22 mouse cellular contexts compared by ENCODE assay signal in the genomic region with DNA sequence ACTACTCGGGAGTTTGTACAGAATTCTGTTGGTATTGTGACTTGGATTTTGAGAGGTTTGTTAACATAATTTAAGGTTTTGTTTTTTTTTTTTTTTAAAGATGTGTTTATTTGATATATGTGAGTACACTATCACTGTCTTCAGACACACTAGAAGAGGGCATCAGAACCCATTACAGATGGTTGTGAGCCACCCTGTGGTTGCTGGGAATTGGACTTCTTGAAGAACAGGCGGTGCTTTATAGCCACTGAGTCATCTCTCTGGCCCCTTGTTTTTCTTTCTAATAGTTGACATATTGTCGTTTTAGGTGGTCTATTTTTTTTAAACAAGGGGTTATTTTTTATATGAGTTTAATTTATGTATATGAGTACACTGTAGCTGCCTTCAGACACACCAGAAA. TPM values are rescaled to one million over a fixed set of nuclear protein-coding genes. Genes with fewer than 3 reads are reported as not detected.
DNase-seq lines count a peak whose midpoint lies in the region; ATAC-seq and TF ChIP-seq lines count a peak whose summit lies in the region.
"Had no signal": no experiment of that assay in that cellular context is flagged by ENCODE, and none has a peak within 500 bp of the region (broad histone marks: within the 10 kb centered on the region; RNA-seq: fewer than 3 reads in every experiment).

No protein-coding gene starts in this region.

- no peak overlapping the region for H3K4me3 ChIP-seq in MEL (ENCODE audit: control insufficient read depth in 1 of 2, insufficient read depth in 1 of 2, low read depth in 2 of 2, low read length in 2 of 2)
- H3K4me3 ChIP-seq in midbrain, embryonic 16.5 days (ENCODE audit: low read depth, low read length): no peak overlapping the region
- H3K4me3 ChIP-seq: forebrain, embryonic 10.5 days; forebrain, embryonic 13.5 days; hindbrain, embryonic 12.5 days; hindbrain, embryonic 15.5 days; kidney, embryonic 15.5 days had no signal

- TF ChIP-seq CTCF in MEL (IDR thresholded peaks at IDR 0.05 in 2 of 3, conservative IDR thresholded peaks at IDR 0.05 in 1 of 3; ENCODE audit: control insufficient read depth in 1 of 3, insufficient read depth in 1 of 3, low read depth in 2 of 3, low read length in 3 of 3, poor library complexity in 1 of 3, severe bottlenecking in 1 of 3): no peak

- 89% methylated on average over 3 of the region's 3 CpGs for WGBS in midbrain, embryonic 16.5 days

- peaks cover 3 to 80% of the 10 kb centered on the region in 2 experiments; a peak in 3 of 4 replicates for H3K36me3 ChIP-seq in MEL (ENCODE audit: control insufficient read depth in 1 of 2, insufficient read depth in 2 of 2, low read length in 2 of 2)
- no peaks in the 10 kb centered on the region for H3K36me3 ChIP-seq in midbrain, embryonic 16.5 days (ENCODE audit: control insufficient read depth, insufficient read depth, low read length)
- H3K36me3 ChIP-seq: hindbrain, embryonic 12.5 days; hindbrain, embryonic 15.5 days; kidney, embryonic 15.5 days had no signal

- H3K79me2 ChIP-seq in MEL (ENCODE audit: control insufficient read depth, insufficient read depth, low read length, poor library complexity): peaks cover 78% of the 10 kb centered on the region

- DNase-seq in cerebellum, adult 18-20 months: peak; percentile 27 to 50
- DNase-seq in MEL (ENCODE audit: low read depth, low spot score): no peak
- DNase-seq in cerebellum, adult 9-10 months: peak; percentile 53
- peak; percentile 32 to 56 for DNase-seq in cerebellum, postnatal 25 days
- DNase-seq in B cell, adult 2 months: no peak
- DNase-seq in adrenal gland, adult 2 months: no peak
- DNase-seq: adrenal gland, postnatal 14 days; embryo, embryonic 11 days; gastrocnemius, postnatal 10 days; gastrocnemius, postnatal 36 days; kidney, adult 11 months; kidney, adult 8-10 months had no signal

- no peak overlapping the region for H3K4me2 ChIP-seq in midbrain, embryonic 16.5 days (ENCODE audit: low read length)
- H3K4me2 ChIP-seq: forebrain, embryonic 13.5 days; heart, embryonic 11.5 days; hindbrain, embryonic 12.5 days; hindbrain, embryonic 15.5 days; kidney, embryonic 15.5 days had no signal

- ATAC-seq in cerebellum, adult (ENCODE audit: insufficient number of reproducible peaks, low FRiP score, low TSS enrichment): no peak
- ATAC-seq in midbrain, embryonic 16.5 days: no peak
- ATAC-seq: forebrain, embryonic 13.5 days; forebrain, embryonic 16.5 days; Patski had no signal

- no peak for TF ChIP-seq RAD21 in MEL (IDR thresholded peaks at IDR 0.05; ENCODE audit: low read depth, low read length)

- H3K9ac ChIP-seq in MEL (ENCODE audit: control insufficient read depth, low read depth, low read length, poor library complexity, severe bottlenecking): no peak overlapping the region
- H3K9ac ChIP-seq in midbrain, embryonic 16.5 days (ENCODE audit: low read depth, low read length): no peak overlapping the region
- H3K9ac ChIP-seq: forebrain, embryonic 13.5 days; hindbrain, embryonic 12.5 days; hindbrain, embryonic 15.5 days; kidney, embryonic 15.5 days had no signal

- H3K9me3 ChIP-seq in MEL (replicated peaks; ENCODE audit: insufficient read depth, low read length): no peaks in the 10 kb centered on the region
- H3K9me3 ChIP-seq in midbrain, embryonic 16.5 days (replicated peaks; ENCODE audit: control insufficient read depth, low read length, poor library complexity, severe bottlenecking): no peaks in the 10 kb centered on the region
- H3K9me3 ChIP-seq: forebrain, embryonic 10.5 days; forebrain, embryonic 13.5 days; hindbrain, embryonic 12.5 days; hindbrain, embryonic 15.5 days; kidney, embryonic 15.5 days had no signal

- TF ChIP-seq EP300 in MEL (IDR thresholded peaks at IDR 0.05; ENCODE audit: low read depth in 1 of 2, low read length in 2 of 2): no peak

- H3K4me1 ChIP-seq in MEL (ENCODE audit: control insufficient read depth in 1 of 2, insufficient read depth in 2 of 2, low read length in 2 of 2): peaks cover 24 to 51% of the 10 kb centered on the region in 2 experiments
- H3K4me1 ChIP-seq in midbrain, embryonic 16.5 days (ENCODE audit: control insufficient read depth, insufficient read depth, low read length): peaks cover 36% of the 10 kb centered on the region

- H3K27me3 ChIP-seq in MEL (ENCODE audit: control insufficient read depth in 1 of 2, insufficient read depth in 2 of 2, low read length in 2 of 2): no peaks in the 10 kb centered on the region
- no peaks in the 10 kb centered on the region for H3K27me3 ChIP-seq in midbrain, embryonic 16.5 days (ENCODE audit: control insufficient read depth, insufficient read depth, low read depth, low read length)
- H3K27me3 ChIP-seq: forebrain, embryonic 13.5 days; hindbrain, embryonic 12.5 days; hindbrain, embryonic 15.5 days; kidney, embryonic 15.5 days; Patski had no signal

- no peak overlapping the region for H3K27ac ChIP-seq in MEL (ENCODE audit: control insufficient read depth, low read depth, low read length)
- H3K27ac ChIP-seq in midbrain, embryonic 16.5 days (ENCODE audit: low read length): no peak overlapping the region
- H3K27ac ChIP-seq: forebrain, embryonic 10.5 days; forebrain, embryonic 13.5 days; hindbrain, embryonic 12.5 days; hindbrain, embryonic 15.5 days; kidney, embryonic 15.5 days had no signal

- TF ChIP-seq POLR2A in MEL (IDR thresholded peaks at IDR 0.05; ENCODE audit: control insufficient read depth in 1 of 2, insufficient read depth in 1 of 2, low read depth in 1 of 2, low read length in 2 of 2, poor library complexity in 1 of 2): no peak

TF ChIP-seq in MEL, 35 proteins besides CTCF, POLR2A, EP300 and RAD21:
- TF ChIP-seq ZC3H11A (IDR thresholded peaks at IDR 0.05; ENCODE audit: low read depth, low read length): no peak
- 0 out of 2 replicates have a peak, but pooled peaks have one; percentile 4 for TF ChIP-seq ZNF384 (IDR thresholded peaks at IDR 0.05; ENCODE audit: low read depth, low read length)

RNA-seq across cellular contexts. Expression of a gene that starts 5.3 kb away (rescaled TPM):
- total RNA-seq in MEL (2012; rRNA removed): 14.6 and 21.8 TPM in 2 replicates
- 10 to 100 TPM in 1 of 2 experiments, not detected in 1; 60.3 TPM for polyA plus RNA-seq in MEL (2012; ENCODE audit: insufficient read depth in 1 of 2, insufficient read length in 2 of 2, low read depth in 1 of 2, low replicate concordance in 2 of 2, missing spikeins in 1 of 2)
- polyA plus RNA-seq in midbrain, embryonic 16.5 days (2015; fragmentation: Nextera tagmentation; extraction: Ambion mirVana): 14.1 and 17.5 TPM in 2 replicates
- 10 to 100 TPM; 34.4 to 48.4 TPM for total RNA-seq in adrenal gland, adult 2 months (2021)
- polyA plus RNA-seq in adrenal gland, adult 2 months (2012; rRNA removed): 26.4 and 36.5 TPM in 2 replicates

Comparison
In these comparisons a context has a peak if more than half of its experiments do, and no peak if none do; other contexts are left out.
1. DNase-seq: peak in cerebellum, adult 18-20 months (2 of 2), cerebellum, adult 9-10 months (single experiment) and cerebellum, postnatal 25 days (2 of 2); none in MEL (single experiment), B cell, adult 2 months (0 of 2) and adrenal gland, adult 2 months (single experiment).